In the genomic region with DNA sequence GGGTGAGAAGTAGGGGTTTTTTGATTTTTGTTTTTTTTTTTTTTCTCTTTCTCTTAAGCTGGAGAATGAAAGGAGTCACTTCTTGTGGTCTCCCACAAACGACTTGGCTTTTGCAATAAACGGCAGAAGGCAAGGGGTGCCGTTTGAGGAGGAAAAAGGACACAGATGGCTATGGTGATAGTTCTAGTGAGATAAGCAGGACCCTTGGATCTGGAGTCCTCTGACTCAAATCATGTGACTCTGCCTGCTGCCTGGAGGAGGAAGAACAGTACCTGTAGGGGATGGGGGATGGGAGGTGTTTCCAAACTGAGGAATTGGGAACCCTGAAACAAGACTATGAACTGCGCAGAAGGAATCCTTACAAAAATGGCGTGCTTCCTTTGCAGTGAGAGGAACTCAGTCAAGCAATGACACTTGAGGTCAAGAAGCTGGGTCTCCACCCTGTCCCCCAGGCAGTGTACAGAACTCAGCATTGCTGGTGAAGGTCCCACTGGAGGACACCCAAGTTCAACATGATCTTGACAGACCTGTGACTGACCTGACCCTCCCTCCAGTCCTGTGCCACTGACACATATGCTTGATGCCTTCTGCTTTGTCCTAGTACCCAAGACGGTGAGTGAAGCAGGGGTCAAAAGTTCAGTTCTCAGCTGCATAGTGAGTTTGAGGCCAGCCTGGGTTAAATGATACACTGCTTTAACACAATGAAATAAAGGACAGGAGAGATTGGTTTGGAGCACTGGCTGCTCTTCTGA, we compare ENCODE assay signal across 8 mouse cellular contexts. TPM values are rescaled to one million over a fixed set of nuclear protein-coding genes. Genes with fewer than 3 reads are reported as not detected.
DNase-seq lines count a peak whose midpoint lies in the region; ATAC-seq and TF ChIP-seq lines count a peak whose summit lies in the region.

No protein-coding gene starts in this region.

- no peak for DNase-seq in heart, adult 8-10 months (ENCODE audit: low spot score)
- DNase-seq in G1E (ENCODE audit: low spot score): peak; percentile 78
- no peak for DNase-seq in forebrain, embryonic 14.5 days (ENCODE audit: low spot score)
- DNase-seq in liver, embryonic 14.5 days (ENCODE audit: low read depth in 3 of 3, low spot score in 3 of 3): peak in 1 of 3 experiments; percentile 58
- no peak for DNase-seq in adrenal gland, postnatal 25 days

- 42% methylated on average over 6 of the region's 6 CpGs for WGBS in heart, embryonic 11.5 days (ENCODE audit: insufficient replicate concordance)
- WGBS in forebrain, embryonic 14.5 days: 53% methylated on average over 6 of the region's 6 CpGs
- 4% methylated on average over 6 of the region's 6 CpGs for WGBS in liver, embryonic 14.5 days (ENCODE audit: insufficient replicate concordance)
- 39% methylated on average over 6 of the region's 6 CpGs for WGBS in stomach, embryonic 16.5 days

- H3K27ac ChIP-seq in heart, embryonic 11.5 days (ENCODE audit: low read depth, low read length): peak overlapping the region; percentile 85
- H3K27ac ChIP-seq in forebrain, embryonic 14.5 days (ENCODE audit: low read depth, low read length): 0 out of 2 replicates have a peak overlapping the region, but pooled peaks have one; percentile 69
- H3K27ac ChIP-seq in liver, embryonic 14.5 days: peak overlapping the region; percentile 86
- H3K27ac ChIP-seq in stomach, embryonic 16.5 days (ENCODE audit: low read length): peak overlapping the region; percentile 88

- no peaks in the 10 kb centered on the region for H3K9me3 ChIP-seq in heart, embryonic 11.5 days (replicated peaks; ENCODE audit: control insufficient read depth, low read length)
- no peaks in the 10 kb centered on the region for H3K9me3 ChIP-seq in G1E (replicated peaks)
- H3K9me3 ChIP-seq in forebrain, embryonic 14.5 days (replicated peaks; ENCODE audit: control insufficient read depth, low read length): no peaks in the 10 kb centered on the region
- H3K9me3 ChIP-seq in liver, embryonic 14.5 days (ENCODE audit: control insufficient read depth, low read length): no peaks in the 10 kb centered on the region
- no peaks in the 10 kb centered on the region for H3K9me3 ChIP-seq in stomach, embryonic 16.5 days (replicated peaks; ENCODE audit: control insufficient read depth, low read length)

- no peak for ATAC-seq in heart, embryonic 11.5 days (replicated peaks; ENCODE audit: insufficient number of reproducible peaks, low FRiP score, low TSS enrichment)
- ATAC-seq in G1E (ENCODE audit: extremely low read depth, insufficient number of reproducible peaks, low FRiP score, poor library complexity, severe bottlenecking): peak; percentile 58
- no peak for ATAC-seq in forebrain, embryonic 14.5 days
- ATAC-seq in liver, embryonic 14.5 days (ENCODE audit: insufficient read depth): no peak
- no peak for ATAC-seq in stomach, embryonic 16.5 days (ENCODE audit: insufficient read depth, low FRiP score)
- ATAC-seq in monocyte, adult 5-6 weeks (replicated peaks; ENCODE audit: insufficient number of reproducible peaks, low FRiP score, low TSS enrichment, poor library complexity, severe bottlenecking): no peak

- peak overlapping the region; percentile 79 for H3K4me2 ChIP-seq in heart, embryonic 11.5 days
- H3K4me2 ChIP-seq in forebrain, embryonic 14.5 days (ENCODE audit: low read length): peak overlapping the region; percentile 86
- peak overlapping the region; percentile 73 for H3K4me2 ChIP-seq in liver, embryonic 14.5 days (ENCODE audit: low read depth)
- peak overlapping the region; percentile 80 for H3K4me2 ChIP-seq in stomach, embryonic 16.5 days (ENCODE audit: low read depth, low read length)

- H3K27me3 ChIP-seq in heart, embryonic 11.5 days (ENCODE audit: control insufficient read depth, insufficient read depth, low read length): no peaks in the 10 kb centered on the region
- H3K27me3 ChIP-seq in G1E (ENCODE audit: insufficient read depth, low read length): no peaks in the 10 kb centered on the region
- H3K27me3 ChIP-seq in forebrain, embryonic 14.5 days (replicated peaks; ENCODE audit: control insufficient read depth, insufficient read depth, low read length): no peaks in the 10 kb centered on the region
- H3K27me3 ChIP-seq in liver, embryonic 14.5 days (ENCODE audit: control insufficient read depth, insufficient read depth, low read length): no peaks in the 10 kb centered on the region
- no peaks in the 10 kb centered on the region for H3K27me3 ChIP-seq in stomach, embryonic 16.5 days (ENCODE audit: control insufficient read depth, insufficient read depth, low read length)

- H3K36me3 ChIP-seq in heart, embryonic 11.5 days (ENCODE audit: control insufficient read depth, insufficient read depth, low read length): peaks cover 17% of the 10 kb centered on the region
- H3K36me3 ChIP-seq in G1E (replicated peaks): peaks cover 43% of the 10 kb centered on the region
- H3K36me3 ChIP-seq in forebrain, embryonic 14.5 days (ENCODE audit: control insufficient read depth, insufficient read depth, low read length): peaks cover 31% of the 10 kb centered on the region
- H3K36me3 ChIP-seq in liver, embryonic 14.5 days (replicated peaks; ENCODE audit: control insufficient read depth, insufficient read depth, low read depth): peaks cover 29% of the 10 kb centered on the region
- H3K36me3 ChIP-seq in stomach, embryonic 16.5 days (ENCODE audit: control insufficient read depth, insufficient read depth, low read length): peaks cover 25% of the 10 kb centered on the region; the same call in 1 of the 2 replicates

- peaks cover 22% of the 10 kb centered on the region for H3K4me1 ChIP-seq in heart, embryonic 11.5 days (ENCODE audit: control insufficient read depth, insufficient read depth, low read length)
- peaks cover 41% of the 10 kb centered on the region for H3K4me1 ChIP-seq in G1E (ENCODE audit: insufficient read depth, low read depth, low read length)
- H3K4me1 ChIP-seq in forebrain, embryonic 14.5 days (ENCODE audit: control insufficient read depth, insufficient read depth, low read length): peaks cover 17% of the 10 kb centered on the region
- peaks cover 19 to 20% of the 10 kb centered on the region in 2 experiments for H3K4me1 ChIP-seq in liver, embryonic 14.5 days (replicated peaks; ENCODE audit: control insufficient read depth in 2 of 2, insufficient read depth in 2 of 2, low read length in 1 of 2)
- peaks cover 22% of the 10 kb centered on the region for H3K4me1 ChIP-seq in stomach, embryonic 16.5 days (ENCODE audit: control insufficient read depth, insufficient read depth, low read length)

- peak overlapping the region; percentile 84 for H3K9ac ChIP-seq in heart, embryonic 11.5 days (ENCODE audit: low read depth, low read length)
- H3K9ac ChIP-seq in forebrain, embryonic 14.5 days (ENCODE audit: low read length): peak overlapping the region; percentile 76
- H3K9ac ChIP-seq in liver, embryonic 14.5 days (replicated peaks): peak overlapping the region; percentile 58
- H3K9ac ChIP-seq in stomach, embryonic 16.5 days (ENCODE audit: low read length): peak overlapping the region; percentile 79

- TF ChIP-seq EP300 in liver, embryonic 14.5 days (IDR thresholded peaks at IDR 0.05; ENCODE audit: low read depth): peak; percentile 66

- H3K4me3 ChIP-seq in heart, embryonic 11.5 days (ENCODE audit: low read depth, low read length): peak overlapping the region; percentile 97
- H3K4me3 ChIP-seq in G1E (ENCODE audit: low read depth, low read length): peak overlapping the region; percentile 91
- peak overlapping the region; percentile 45 for H3K4me3 ChIP-seq in forebrain, embryonic 14.5 days (ENCODE audit: low read depth, low read length)
- H3K4me3 ChIP-seq in liver, embryonic 14.5 days (ENCODE audit: insufficient read depth in 1 of 2, low read depth in 2 of 2, low read length in 2 of 2): peak overlapping the region; percentile 85 to 95
- peak overlapping the region; percentile 94 for H3K4me3 ChIP-seq in stomach, embryonic 16.5 days (replicated peaks; ENCODE audit: low read length)

- no peak for TF ChIP-seq CTCF in G1E (IDR thresholded peaks at IDR 0.05; ENCODE audit: low read depth, low read length)
- TF ChIP-seq CTCF in liver, embryonic 14.5 days (IDR thresholded peaks at IDR 0.05; ENCODE audit: low read depth): no peak

RNA-seq across cellular contexts. Expression of a gene that starts 1.1 kb away (rescaled TPM):
- 830 and 894 TPM in 2 replicates for polyA plus RNA-seq in heart, embryonic 11.5 days (2014; fragmentation: Nextera tagmentation; extraction: Ambion mirVana)
- 100 to 1,000 TPM; 330 to 410 (median 343) TPM for total RNA-seq in heart, adult 8-10 months (2022)
- total RNA-seq in G1E (2014; fragmentation: Nextera tagmentation): 406 and 435 TPM in 2 replicates
- 831 and 954 TPM in 2 replicates for total RNA-seq in G1E (2017)
- 248 and 253 TPM in 2 replicates for polyA plus RNA-seq in G1E (2012)
- polyA plus RNA-seq in forebrain, embryonic 14.5 days (2014; fragmentation: Nextera tagmentation; extraction: Ambion mirVana): 514 and 606 TPM in 2 replicates
- 144 and 262 TPM in 2 replicates for polyA plus RNA-seq in liver, embryonic 14.5 days (2012; rRNA removed)
- 348 and 351 TPM in 2 replicates for polyA plus RNA-seq in liver, embryonic 14.5 days (2014; fragmentation: Nextera tagmentation; extraction: Ambion mirVana)
- 1,028 and 1,118 TPM in 2 replicates for polyA plus RNA-seq in stomach, embryonic 16.5 days (2015; fragmentation: Nextera tagmentation; extraction: Ambion mirVana)
- 489 and 566 TPM in 2 replicates for total RNA-seq in adrenal gland, postnatal 25 days (2021)
- total RNA-seq in monocyte, adult 5-6 weeks (2017): 1,036 to 1,300 TPM (median 1,079 TPM) in 3 replicates

RNA-seq across cellular contexts. Expression of a gene that starts 7.4 kb away (rescaled TPM):
- 125 and 127 TPM in 2 replicates for polyA plus RNA-seq in heart, embryonic 11.5 days (2014; fragmentation: Nextera tagmentation; extraction: Ambion mirVana)
- total RNA-seq in heart, adult 8-10 months (2022): 10 to 100 TPM; 82.8 to 92.9 (median 89.3) TPM
- total RNA-seq in G1E (2014; fragmentation: Nextera tagmentation) (116 and 121 TPM in 2 replicates), G1E (2017) (38.7 and 39.2 TPM in 2 replicates)
- 414 and 672 TPM in 2 replicates for polyA plus RNA-seq in G1E (2012)
- 87.3 and 88.1 TPM in 2 replicates for polyA plus RNA-seq in forebrain, embryonic 14.5 days (2014; fragmentation: Nextera tagmentation; extraction: Ambion mirVana)
- polyA plus RNA-seq in liver, embryonic 14.5 days (2012; rRNA removed): 139 and 184 TPM in 2 replicates
- polyA plus RNA-seq in liver, embryonic 14.5 days (2014; fragmentation: Nextera tagmentation; extraction: Ambion mirVana): 258 and 279 TPM in 2 replicates
- polyA plus RNA-seq in stomach, embryonic 16.5 days (2015; fragmentation: Nextera tagmentation; extraction: Ambion mirVana): 106 and 122 TPM in 2 replicates
- 116 and 120 TPM in 2 replicates for total RNA-seq in adrenal gland, postnatal 25 days (2021)
- 31.6 to 37.2 TPM (median 34.2 TPM) in 3 replicates for total RNA-seq in monocyte, adult 5-6 weeks (2017)

RNA-seq across cellular contexts. Expression of a gene that starts 8.9 kb away (rescaled TPM):
- 53.6 and 54.5 TPM in 2 replicates for polyA plus RNA-seq in heart, embryonic 11.5 days (2014; fragmentation: Nextera tagmentation; extraction: Ambion mirVana)
- total RNA-seq in heart, adult 8-10 months (2022): 10 to 100 TPM; 19.9 to 24.6 (median 22.9) TPM
- 35.3 and 39.6 TPM in 2 replicates for total RNA-seq in G1E (2014; fragmentation: Nextera tagmentation)
- 182 and 203 TPM in 2 replicates for total RNA-seq in G1E (2017)
- 138 and 152 TPM in 2 replicates for polyA plus RNA-seq in G1E (2012)
- 92.3 and 102 TPM in 2 replicates for polyA plus RNA-seq in forebrain, embryonic 14.5 days (2014; fragmentation: Nextera tagmentation; extraction: Ambion mirVana)
- 53.5 and 54.8 TPM in 2 replicates for polyA plus RNA-seq in liver, embryonic 14.5 days (2012; rRNA removed)
- polyA plus RNA-seq in liver, embryonic 14.5 days (2014; fragmentation: Nextera tagmentation; extraction: Ambion mirVana): 45.8 and 48.7 TPM in 2 replicates
- 85.9 and 91.5 TPM in 2 replicates for polyA plus RNA-seq in stomach, embryonic 16.5 days (2015; fragmentation: Nextera tagmentation; extraction: Ambion mirVana)
- 62.3 and 67.2 TPM in 2 replicates for total RNA-seq in adrenal gland, postnatal 25 days (2021)
- total RNA-seq in monocyte, adult 5-6 weeks (2017): 32.5 to 56.1 TPM (median 35.3 TPM) in 3 replicates

RNA-seq across cellular contexts. Expression of a gene that starts 16.5 kb away (rescaled TPM):
- polyA plus RNA-seq in heart, embryonic 11.5 days (2014; fragmentation: Nextera tagmentation; extraction: Ambion mirVana): 51.5 and 52.2 TPM in 2 replicates
- 10 to 100 TPM; 31.0 to 34.9 (median 33.1) TPM for total RNA-seq in heart, adult 8-10 months (2022)
- total RNA-seq in G1E (2014; fragmentation: Nextera tagmentation) (10.0 and 13.0 TPM in 2 replicates), G1E (2017) (20.4 and 20.9 TPM in 2 replicates)
- polyA plus RNA-seq in G1E (2012): 79.7 and 93.0 TPM in 2 replicates
- 35.2 and 41.3 TPM in 2 replicates for polyA plus RNA-seq in forebrain, embryonic 14.5 days (2014; fragmentation: Nextera tagmentation; extraction: Ambion mirVana)
- polyA plus RNA-seq in liver, embryonic 14.5 days (2012; rRNA removed): 24.4 and 31.0 TPM in 2 replicates
- polyA plus RNA-seq in liver, embryonic 14.5 days (2014; fragmentation: Nextera tagmentation; extraction: Ambion mirVana): 50.2 and 55.7 TPM in 2 replicates
- polyA plus RNA-seq in stomach, embryonic 16.5 days (2015; fragmentation: Nextera tagmentation; extraction: Ambion mirVana): 42.0 and 49.5 TPM in 2 replicates
- 55.1 and 59.9 TPM in 2 replicates for total RNA-seq in adrenal gland, postnatal 25 days (2021)
- total RNA-seq in monocyte, adult 5-6 weeks (2017): 10.0 to 12.8 TPM (median 11.2 TPM) in 3 replicates

RNA-seq across cellular contexts. Expression of a gene that starts 24.1 kb away (rescaled TPM):
- polyA plus RNA-seq in heart, embryonic 11.5 days (2014; fragmentation: Nextera tagmentation; extraction: Ambion mirVana): 44.2 and 49.6 TPM in 2 replicates
- total RNA-seq in heart, adult 8-10 months (2022): 1 to 10 TPM; 2.2 to 5.9 (median 4.1) TPM
- 370 and 371 TPM in 2 replicates for total RNA-seq in G1E (2014; fragmentation: Nextera tagmentation)
- 319 and 358 TPM in 2 replicates for total RNA-seq in G1E (2017)
- polyA plus RNA-seq in G1E (2012): 261 and 336 TPM in 2 replicates
- 58.0 and 71.5 TPM in 2 replicates for polyA plus RNA-seq in forebrain, embryonic 14.5 days (2014; fragmentation: Nextera tagmentation; extraction: Ambion mirVana)
- 16.7 and 26.4 TPM in 2 replicates for polyA plus RNA-seq in liver, embryonic 14.5 days (2012; rRNA removed)
- 78.2 and 80.2 TPM in 2 replicates for polyA plus RNA-seq in liver, embryonic 14.5 days (2014; fragmentation: Nextera tagmentation; extraction: Ambion mirVana)
- 44.9 and 49.0 TPM in 2 replicates for polyA plus RNA-seq in stomach, embryonic 16.5 days (2015; fragmentation: Nextera tagmentation; extraction: Ambion mirVana)
- total RNA-seq in adrenal gland, postnatal 25 days (2021): 10.6 and 13.9 TPM in 2 replicates
- 2.9 to 13.7 TPM (median 7.4 TPM) in 3 replicates for total RNA-seq in monocyte, adult 5-6 weeks (2017)

Comparison
In these comparisons a context has a peak if more than half of its experiments do, and no peak if none do; other contexts are left out.
1. H3K4me3 ChIP-seq: peak in every context shown above with its lines; median percentile 97 in heart, embryonic 11.5 days; 94 in stomach, embryonic 16.5 days; 91 in G1E; 90 in liver, embryonic 14.5 days; 45 in forebrain, embryonic 14.5 days.